Mouse (Mus musculus) kidney, adult 2 months (tissue): ENCODE data around the gene Hoxc6. TPM values are rescaled to one million over a fixed set of nuclear protein-coding genes. Genes with fewer than 3 reads are reported as not detected.
A peak's percentile ranks its signal among the peaks of the same experiment; 100 is the strongest.

Source experiments
- DNase-seq: peaks from one replicate; pipeline ENCODE4 v3.0.0; 2021
- H3K27ac ChIP-seq: fragments of 200-500 bp; 2 replicates; pipeline ENCODE4 v1.5.1; 2012; ENCODE audit warnings: low read depth, low read length, control low read depth, inconsistent platforms; ENCODE audit not compliant: insufficient read depth
- H3K27me3 ChIP-seq: fragments of 200-500 bp; replicated peaks from 2 replicates; pipeline ENCODE4 v1.6.1; 2012; ENCODE audit warnings: mild to moderate bottlenecking, moderate library complexity, low read length, inconsistent platforms; ENCODE audit not compliant: control insufficient read depth, insufficient read depth
- H3K36me3 ChIP-seq: fragments of 200-500 bp; 2 replicates; pipeline ENCODE4 v1.6.1; 2012; ENCODE audit warnings: mild to moderate bottlenecking, moderate library complexity, low read length, inconsistent platforms; ENCODE audit not compliant: control insufficient read depth, insufficient read depth
- H3K4me1 ChIP-seq: fragments of 200-500 bp; 2 replicates; pipeline ENCODE4 v1.6.1; 2011; ENCODE audit warnings: low read length; ENCODE audit not compliant: control insufficient read depth, insufficient read depth
- H3K4me3 ChIP-seq: fragments of 200-500 bp; 2 replicates; pipeline ENCODE4 v1.5.1; 2011; ENCODE audit warnings: mild to moderate bottlenecking, low read depth, low read length, control low read depth; ENCODE audit not compliant: insufficient read depth
- CTCF ChIP-seq: fragments of 200-500 bp; conservative IDR thresholded peaks from 2 replicates; pipeline ENCODE4 v1.5.1; 2011; ENCODE audit warnings: low read depth, mild to moderate bottlenecking, control low read depth, low read length, moderate library complexity, mixed read lengths; ENCODE audit not compliant: insufficient read depth, insufficient read length
- POLR2A ChIP-seq: fragments of 200-500 bp; IDR thresholded peaks from one replicate; pipeline ENCODE4 v1.6.1; 2011; ENCODE audit warnings: low read depth, low read length, control low read depth
- whole genome bisulfite sequencing: fragments of 180-500 bp; shearing (Covaris S2); methylation state at CpG from one replicate; pipeline ENCODE4 v1.1.7; 2018; 5-methylcytosine and 5-hydroxymethylcytosine counted together
- polyA plus RNA-seq: library from polyadenylated mRNA; depleted of rRNA; stranded (reverse); fragments of >200 nt; gene quantifications from 2 replicates; pipeline ENCODE4 v1.2.3, GENCODE M21; 2012

The Hoxc6 gene
- polyA plus RNA-seq, 1 experiment, result 25.4 TPM

GRCm38 (mm10) chr15:103053210-103053609 lies 55.2 kb downstream of the Hoxc6 start:
- no peak overlapping the region for H3K4me3 ChIP-seq
- TF ChIP-seq POLR2A (no peak), CTCF (no peak)
- peaks cover 5% of the 10 kb centered on the region; the same call in 1 of the 2 replicates for H3K4me1 ChIP-seq
- H3K27ac ChIP-seq, result no peak overlapping the region
- no peak for DNase-seq
- H3K36me3 ChIP-seq, result no peaks in the 10 kb centered on the region
- no peaks in the 10 kb centered on the region for H3K27me3 ChIP-seq

DNA sequence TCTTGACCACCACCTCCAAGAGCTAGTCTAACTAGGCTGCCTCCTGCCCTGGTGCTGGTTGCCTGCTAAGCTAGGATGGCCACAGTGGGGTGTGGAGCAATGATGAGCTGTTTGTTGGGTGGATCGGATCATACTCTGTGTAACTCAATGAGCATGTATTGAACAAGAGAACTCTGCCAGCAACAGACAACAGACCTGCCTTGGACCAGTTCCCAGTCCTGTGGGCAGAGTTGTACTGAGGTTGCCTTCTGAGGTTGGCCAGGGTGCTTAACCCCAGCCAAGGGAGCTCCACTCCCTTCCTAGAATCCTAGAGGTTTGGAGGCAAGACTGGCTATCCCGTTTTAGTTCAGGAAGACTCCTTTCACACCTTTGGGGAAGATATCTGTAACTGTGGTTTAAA lies 58.3 kb downstream of the Hoxc6 start:
- Histone ChIP-seq H3K4me3 (no peak overlapping the region), H3K4me1 (peaks cover 5% of the 10 kb centered on the region; the same call in 1 of the 2 replicates), H3K27me3 (no peaks in the 10 kb centered on the region), H3K27ac (no peak overlapping the region), H3K36me3 (no peaks in the 10 kb centered on the region)
- DNase-seq, result peak; percentile 63
- TF ChIP-seq CTCF (no peak), POLR2A (no peak)
- WGBS, result 53% methylated on average over 2 of the region's 2 CpGs

GRCm38 (mm10) chr15:103058715-103059114 lies 60.7 kb downstream of the Hoxc6 start:
- no peak for TF ChIP-seq CTCF
- no peak for TF ChIP-seq POLR2A
- no peaks in the 10 kb centered on the region for H3K36me3 ChIP-seq
- peaks cover 8% of the 10 kb centered on the region; the same call in 1 of the 2 replicates for H3K4me1 ChIP-seq
- H3K4me3 ChIP-seq, result peak overlapping the region; percentile 4
- H3K27ac ChIP-seq, result peak overlapping the region; percentile 94
- peak; percentile 41 for DNase-seq
- H3K27me3 ChIP-seq, result no peaks in the 10 kb centered on the region
- 27% methylated on average over 12 of the region's 12 CpGs for WGBS

DNA sequence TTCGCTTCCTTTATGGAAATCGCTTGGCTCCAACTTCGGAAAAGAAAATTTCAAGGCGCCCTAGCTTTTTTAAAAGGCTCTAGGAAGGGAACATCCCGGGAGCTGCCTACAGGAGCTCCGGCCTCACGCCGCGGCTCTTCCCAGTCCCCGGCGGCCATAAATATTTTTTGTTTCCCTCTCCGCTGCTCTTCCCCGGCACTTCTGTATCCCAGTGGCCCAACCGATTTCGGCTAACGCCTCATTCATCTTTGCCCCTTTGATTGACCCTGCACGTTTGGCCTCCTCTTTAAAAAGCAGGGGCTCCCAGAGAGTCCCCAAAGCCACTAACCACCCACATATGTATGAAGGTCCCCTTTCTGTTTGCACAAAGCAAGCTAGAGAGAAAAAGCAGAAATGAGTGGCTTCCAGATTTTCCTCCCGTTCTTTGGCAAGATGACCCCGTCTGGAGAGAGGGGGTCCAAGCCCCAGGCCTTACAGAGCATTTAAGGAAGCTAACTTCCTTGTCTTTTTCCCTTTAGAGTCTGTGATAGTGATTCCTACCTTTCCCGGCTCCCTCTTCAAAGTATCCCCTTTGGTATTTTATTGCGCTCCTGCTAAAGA lies 61.4 kb downstream of the Hoxc6 start:
- H3K27ac ChIP-seq, result peak overlapping the region; percentile 94
- TF ChIP-seq CTCF (no peak), POLR2A (no peak)
- WGBS, result 14% methylated on average over 21 of the region's 21 CpGs

GRCm38 (mm10) chr15:103060021-103060340 lies 61.9 kb downstream of the Hoxc6 start:
- peak overlapping the region; percentile 66 for H3K4me3 ChIP-seq
- H3K27me3 ChIP-seq, result no peaks in the 10 kb centered on the region
- no peak for TF ChIP-seq POLR2A
- TF ChIP-seq CTCF, result no peak
- WGBS, result 39% methylated on average over 11 of the region's 11 CpGs
- H3K36me3 ChIP-seq, result no peaks in the 10 kb centered on the region
- peak overlapping the region; percentile 94 for H3K27ac ChIP-seq
- DNase-seq, result no peak
- peaks cover 8% of the 10 kb centered on the region; the same call in 1 of the 2 replicates for H3K4me1 ChIP-seq

More for the DNA sequence above, 61.4 kb downstream of the Hoxc6 start:
- peaks cover 8% of the 10 kb centered on the region; the same call in 1 of the 2 replicates for H3K4me1 ChIP-seq
- H3K27me3 ChIP-seq, result no peaks in the 10 kb centered on the region
- H3K36me3 ChIP-seq, result no peaks in the 10 kb centered on the region
- DNase-seq, result peak; percentile 43
- peak overlapping the region; percentile 66 for H3K4me3 ChIP-seq

DNA sequence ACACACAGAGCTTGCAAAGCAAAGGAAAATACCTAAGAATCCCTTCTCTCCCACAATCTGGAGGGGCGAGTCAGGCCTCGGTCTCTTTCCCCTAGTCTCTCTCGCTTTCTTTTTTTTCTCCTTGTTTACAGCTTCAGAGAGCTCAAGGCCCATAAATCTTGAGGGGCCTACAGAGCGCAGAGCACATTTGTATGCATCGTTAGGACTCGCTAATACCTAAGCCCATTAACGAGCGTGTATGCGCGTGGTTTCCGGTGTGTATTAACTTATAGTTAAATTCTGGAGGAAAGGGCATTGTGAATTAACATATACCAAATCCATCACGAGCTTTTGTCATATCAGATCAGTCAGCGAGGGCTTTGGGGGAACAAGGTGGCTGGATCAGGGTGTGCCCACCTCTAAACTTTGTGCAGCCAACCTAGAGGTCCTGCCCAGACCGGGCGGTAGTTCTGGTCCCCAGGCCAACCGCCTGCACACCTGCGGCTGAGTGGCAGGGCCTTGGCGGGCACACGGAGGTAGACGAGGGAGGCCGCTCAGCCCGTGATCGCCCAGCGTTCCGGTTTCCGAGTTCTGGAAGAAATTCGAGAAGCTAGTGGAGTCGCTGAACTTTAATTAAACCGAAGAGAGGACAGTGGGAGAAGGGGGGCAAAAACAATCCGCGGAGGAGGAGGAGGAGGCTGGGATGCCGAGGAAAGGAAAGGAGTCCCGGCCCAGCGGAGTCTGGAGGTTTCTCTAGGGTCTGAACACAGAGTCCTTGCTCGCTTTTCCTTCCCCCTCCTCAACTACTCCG lies 62.5 kb downstream of the Hoxc6 start:
- peak; percentile 85 for DNase-seq
- Histone ChIP-seq H3K36me3 (no peaks in the 10 kb centered on the region), H3K27me3 (no peaks in the 10 kb centered on the region), H3K4me3 (peak overlapping the region; percentile 66), H3K27ac (peak overlapping the region; percentile 94), H3K4me1 (peaks cover 8% of the 10 kb centered on the region; the same call in 1 of the 2 replicates)
- TF ChIP-seq POLR2A (peak; percentile 9), CTCF (no peak)
- 19% methylated on average over 36 of the region's 36 CpGs for WGBS
